Mouse (Mus musculus) lung, postnatal 25 days (tissue): ENCODE measurements at regions not wholly inside any gene's neighbourhood (a gene's known extent, or its start where the extent isn't known, plus 50 kb on each side); places are given as distances from the start of the nearest gene placed in this dataset.
"Not testable (repeated sequence)": the region's sequence is repeated elsewhere in the genome, so short reads cannot be mapped to it uniquely, and the experiment has no call there.

Experiments used
- DNase-seq: peaks from one replicate; pipeline ENCODE4 v3.0.0; 2022; ENCODE audit warnings: low spot score

DNA sequence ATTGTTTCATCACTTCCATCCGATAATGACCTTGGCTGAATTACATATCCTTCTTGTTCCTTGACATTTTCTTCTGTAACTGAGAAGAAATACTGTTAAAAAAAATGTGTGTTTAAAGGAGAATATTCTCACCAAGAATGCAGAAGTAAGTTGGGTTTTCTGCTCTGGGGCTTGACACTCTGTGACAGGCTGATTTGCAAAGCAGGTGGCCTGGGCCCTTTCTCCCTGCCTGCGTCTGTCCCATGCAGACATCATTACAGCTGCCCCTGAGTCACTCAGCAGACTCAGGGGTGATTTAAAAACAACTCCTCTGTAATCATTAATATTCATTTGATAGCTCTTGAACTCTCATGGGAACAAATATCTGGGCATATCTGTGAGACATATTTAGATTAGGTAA is 229.4 kb upstream of the Synpr start:
- DNase-seq: no peak

DNA sequence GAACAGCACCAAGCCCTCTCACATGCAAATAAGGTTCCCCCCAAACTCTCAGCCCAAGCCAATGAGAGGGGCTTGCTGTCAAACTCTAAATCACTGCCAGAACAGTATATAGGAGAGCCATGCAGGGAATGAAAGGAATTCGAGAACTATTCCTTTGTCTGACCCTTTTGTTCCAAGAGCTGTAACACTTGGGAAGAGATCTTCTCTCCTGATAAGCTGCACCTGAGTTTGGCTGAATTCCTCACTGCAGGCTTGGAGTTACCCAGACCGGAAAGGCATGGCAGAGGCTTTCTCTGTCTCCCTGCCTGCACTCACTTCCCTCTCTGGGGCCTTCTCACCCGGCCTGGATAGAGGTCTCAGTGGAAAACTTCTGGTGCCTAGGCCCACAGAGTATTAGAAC is 219.7 kb upstream of the Cadps start:
- DNase-seq: not testable (repeated sequence)

DNA sequence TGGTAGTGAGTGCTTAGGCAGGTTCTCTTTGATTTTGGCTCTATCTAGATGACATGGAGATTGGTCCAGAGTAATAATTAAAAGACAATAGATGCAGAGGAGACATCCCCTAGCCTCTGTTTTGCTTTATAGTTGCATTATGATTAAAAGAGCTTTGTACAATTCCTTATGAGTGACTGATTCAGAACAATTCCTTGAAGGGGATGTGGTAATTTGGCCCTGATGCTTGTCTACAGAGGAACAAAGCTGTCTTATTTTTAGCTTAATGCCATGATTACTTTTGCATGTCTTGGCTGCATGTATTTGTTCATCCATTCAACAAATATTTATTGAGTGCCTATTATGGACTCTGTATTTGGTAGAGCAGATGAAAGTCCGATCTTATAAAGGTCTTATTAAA is 218.9 kb upstream of the Cadps start:
- no peak for DNase-seq

DNA sequence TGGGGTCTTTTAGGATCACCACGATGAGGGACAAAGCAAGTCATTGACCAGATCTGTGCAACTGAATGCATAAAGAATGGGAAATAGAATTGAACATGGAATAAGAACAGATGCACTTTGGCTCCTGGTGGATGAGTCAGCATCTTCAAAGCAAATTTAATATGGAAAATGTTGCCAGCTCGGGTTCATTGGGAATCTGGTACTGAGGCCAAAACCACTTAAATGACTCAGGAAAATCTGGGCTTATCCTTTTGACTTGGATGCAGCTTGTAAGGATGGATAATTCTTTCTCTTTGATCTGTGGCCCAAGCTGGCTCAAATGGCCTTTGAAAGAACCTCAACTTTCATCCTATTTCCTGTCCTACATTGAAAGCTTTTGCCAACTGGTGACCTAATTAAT is 217.3 kb upstream of the Cadps start:
- DNase-seq: no peak

DNA sequence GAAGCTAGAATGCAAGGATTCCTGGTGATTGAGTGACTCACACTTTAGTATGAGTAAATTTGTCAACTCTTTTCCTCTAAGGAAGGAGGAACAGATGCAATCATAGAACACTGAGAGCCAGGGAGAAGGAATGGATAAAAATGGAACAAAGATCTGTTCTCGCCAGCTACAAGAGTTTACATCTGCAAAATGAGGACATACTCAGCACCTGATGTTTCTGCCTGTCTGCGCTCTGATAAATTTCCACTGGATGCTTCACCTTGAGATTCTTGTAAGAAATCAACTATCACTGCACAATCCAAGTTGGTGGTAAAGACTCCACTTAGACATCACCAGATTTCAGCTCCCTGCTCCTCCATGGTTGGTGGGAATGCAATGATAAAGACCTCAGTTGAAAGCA is 214.5 kb upstream of the Cadps start:
- DNase-seq: no peak

DNA sequence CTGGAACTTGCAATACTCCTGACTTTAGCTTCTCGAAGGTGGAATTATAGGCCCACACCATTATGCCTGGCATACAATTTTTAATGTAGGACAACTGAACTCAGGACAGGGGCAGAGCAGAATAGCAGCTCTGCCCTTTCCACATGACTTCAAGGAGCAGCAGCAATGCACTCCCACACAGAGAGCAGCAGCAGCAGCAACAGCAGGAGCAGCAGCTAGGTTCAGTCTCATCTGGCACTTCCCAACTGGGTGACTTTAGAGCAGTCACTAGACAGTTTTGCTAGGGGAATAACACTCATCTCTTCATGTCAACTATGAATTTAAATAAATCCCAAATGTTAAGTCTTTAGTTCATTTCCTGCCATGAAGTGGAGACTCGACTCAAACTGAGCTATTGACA is 206.9 kb upstream of the Cadps start:
- DNase-seq: no peak

DNA sequence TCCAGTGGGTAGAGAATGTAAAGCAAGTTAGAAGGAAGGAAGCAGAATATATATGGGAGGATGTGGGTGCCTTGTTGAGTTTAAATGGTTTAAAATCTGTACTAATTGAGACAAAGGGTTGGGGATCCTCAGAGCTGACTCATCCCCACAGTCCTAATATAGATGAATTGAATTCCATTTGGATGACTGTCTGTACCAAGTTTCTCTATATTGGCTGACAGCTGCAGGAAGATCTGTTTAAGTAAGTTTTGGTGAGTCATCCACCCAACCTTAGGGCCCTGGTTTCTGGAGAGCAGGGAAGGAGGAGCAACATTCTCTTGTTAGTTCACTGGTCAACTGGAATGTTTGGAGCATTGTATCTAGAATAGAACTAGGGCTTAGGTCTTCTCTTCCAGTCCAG is 199.9 kb upstream of the Cadps start:
- no peak for DNase-seq

DNA sequence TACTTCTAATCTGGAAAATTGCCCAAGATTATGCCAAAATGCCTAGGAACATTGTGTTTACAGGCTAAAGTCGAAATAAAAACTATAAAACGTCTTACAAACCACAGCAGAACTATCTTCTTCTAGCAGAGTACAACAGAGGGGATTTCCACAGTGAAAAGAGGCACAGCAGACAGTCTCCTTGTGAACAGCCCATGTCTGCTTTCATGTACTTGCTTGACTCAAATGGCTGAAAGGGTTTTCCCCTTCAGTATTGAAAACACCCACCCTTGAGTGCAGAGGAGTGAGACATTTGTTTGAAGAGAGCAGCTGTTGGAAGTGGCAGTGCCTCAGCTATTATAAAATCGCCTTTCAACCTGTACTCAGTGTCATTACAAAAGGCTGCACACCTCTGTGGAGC is 188.2 kb upstream of the Cadps start:
- DNase-seq: no peak

DNA sequence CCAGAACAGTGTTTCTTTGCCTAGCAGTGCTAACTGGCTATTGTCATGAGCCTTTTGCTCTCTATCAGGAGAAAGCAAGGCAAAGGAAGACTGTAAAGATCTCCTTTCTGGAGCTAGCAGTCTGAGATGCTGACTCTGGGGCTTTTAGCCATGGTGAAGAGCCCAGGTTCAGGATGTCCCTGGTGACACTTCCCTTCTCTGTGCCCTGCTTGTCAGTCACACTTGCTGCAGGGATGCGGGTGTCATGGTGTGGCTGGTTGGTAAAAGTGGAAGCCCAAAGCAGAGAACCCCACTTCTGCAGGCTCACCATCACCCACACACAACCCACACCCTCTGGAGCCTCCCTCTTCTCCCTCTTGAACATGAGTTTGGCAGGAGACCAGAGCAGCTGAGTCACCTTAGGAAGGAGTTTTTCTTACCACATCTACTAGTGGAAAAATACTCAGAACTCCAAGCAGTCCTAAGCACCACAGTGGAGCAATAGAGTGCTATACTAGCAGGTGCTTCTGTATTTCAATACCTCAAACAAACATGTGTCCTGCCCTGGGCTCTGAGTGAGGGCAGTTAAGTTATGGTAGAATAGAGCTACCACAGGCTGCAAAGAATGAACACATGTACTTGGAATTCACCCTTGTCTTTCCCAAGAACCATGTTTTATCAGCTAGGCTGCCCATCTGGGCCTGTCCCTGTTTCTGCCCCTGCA is 178.3 kb upstream of the Cadps start:
- DNase-seq: peak; percentile 36

DNA sequence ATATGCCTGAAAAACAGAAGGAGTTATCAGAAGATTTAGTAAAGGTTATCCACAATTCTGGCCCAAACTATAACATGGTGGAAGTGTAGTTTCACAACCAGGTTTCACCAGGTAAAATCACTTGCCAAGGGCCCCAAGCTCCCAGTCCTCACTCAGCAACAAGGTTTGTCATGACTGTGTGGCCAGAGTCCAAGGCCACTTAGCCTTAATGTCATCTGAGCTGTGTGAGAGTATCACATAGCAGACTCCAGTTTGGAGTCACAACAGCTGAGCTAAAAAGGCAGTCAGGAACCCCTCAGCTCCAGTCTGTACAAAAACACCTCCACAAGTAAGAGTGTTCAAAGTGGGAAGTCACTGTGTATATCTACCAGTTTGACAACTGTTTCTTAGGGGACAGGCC is 156.5 kb upstream of the Cadps start:
- DNase-seq: no peak

DNA sequence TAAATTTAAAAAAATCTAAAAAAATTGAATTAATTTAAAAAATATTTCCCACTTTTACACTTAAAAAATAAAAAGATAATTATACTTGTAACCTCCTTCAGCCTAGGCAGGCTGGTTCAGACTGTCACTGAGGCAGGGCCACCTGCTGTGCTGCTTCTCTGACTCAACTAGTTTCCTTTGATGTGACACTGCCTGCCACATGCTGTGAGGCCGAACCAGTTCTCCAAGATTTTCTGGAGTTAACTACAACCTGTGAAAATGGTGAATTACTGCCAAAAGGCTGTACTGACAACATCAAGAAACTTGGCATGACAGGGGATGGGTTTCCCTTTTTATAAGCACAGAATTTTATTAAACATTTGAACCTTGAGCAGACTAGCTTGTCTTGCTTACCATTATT is 143.6 kb upstream of the Cadps start:
- DNase-seq: no peak

DNA sequence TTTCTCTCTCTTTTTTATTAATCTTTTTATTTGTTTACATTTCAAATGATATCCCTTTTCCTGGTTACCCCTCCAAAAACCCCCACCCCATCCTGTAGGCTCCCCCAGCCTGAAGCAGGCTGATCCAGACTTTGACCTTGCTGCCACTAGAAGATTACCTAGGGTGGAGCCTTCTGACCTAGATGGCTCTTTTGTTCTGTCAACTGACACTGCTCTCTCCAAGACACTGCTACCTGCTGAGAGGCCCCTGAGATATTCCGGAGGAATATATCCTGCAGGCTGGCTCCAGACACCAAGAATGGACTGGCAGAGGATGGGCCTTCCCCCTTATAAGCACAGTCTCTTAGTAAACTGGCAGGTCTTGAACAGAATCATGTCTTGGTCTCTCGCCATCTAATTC is 135.0 kb upstream of the Cadps start:
- DNase-seq: not testable (repeated sequence)

DNA sequence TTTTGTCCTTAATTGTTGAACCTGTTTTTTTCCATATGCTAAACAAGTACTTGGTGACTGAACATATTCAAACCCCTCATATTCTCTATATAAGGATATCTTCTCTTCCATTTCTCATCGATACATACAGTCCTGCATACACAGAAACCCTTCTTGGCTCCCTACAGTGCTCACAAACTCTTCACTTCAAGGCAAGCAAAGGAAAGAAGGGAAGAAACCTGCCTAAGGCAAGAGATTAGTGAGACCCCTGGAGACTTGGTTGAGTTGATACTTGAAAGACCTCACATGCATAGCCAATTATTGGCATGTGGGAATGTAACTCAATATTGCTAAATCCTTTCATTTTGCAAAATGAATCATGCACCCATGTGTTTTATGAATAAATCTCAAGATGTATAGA is 128.0 kb upstream of the Cadps start:
- DNase-seq: no peak

DNA sequence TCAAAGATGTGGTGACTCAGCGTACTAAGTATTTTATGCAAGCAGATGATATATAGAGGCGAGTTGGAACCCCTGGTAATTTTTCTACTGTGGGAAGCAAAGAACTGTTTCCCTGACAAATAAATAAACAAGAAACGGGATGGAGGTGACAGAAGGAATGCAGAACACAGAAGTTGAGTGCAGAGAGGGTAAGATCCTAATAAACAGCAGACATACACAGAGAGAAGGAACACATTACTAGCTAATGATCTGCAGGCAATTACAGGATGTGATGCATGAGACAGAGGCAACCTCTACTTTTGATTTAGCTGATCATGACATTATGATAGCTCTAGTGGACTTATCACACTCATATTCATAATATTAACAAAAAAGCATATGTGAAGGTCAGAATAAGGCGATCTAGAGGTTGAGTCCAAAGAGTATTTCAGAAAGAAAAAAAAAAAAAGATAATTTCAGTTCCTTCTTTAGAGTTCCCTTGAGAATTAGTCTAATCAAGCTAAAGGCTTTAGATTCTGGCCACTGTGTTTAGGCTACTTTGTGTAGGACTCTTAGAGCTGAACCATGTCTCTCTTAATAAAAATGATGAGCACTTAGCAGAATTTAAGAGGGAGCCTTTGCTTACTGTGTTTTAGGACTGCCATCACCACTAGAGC is 115.9 kb upstream of the Cadps start:
- DNase-seq: no peak

DNA sequence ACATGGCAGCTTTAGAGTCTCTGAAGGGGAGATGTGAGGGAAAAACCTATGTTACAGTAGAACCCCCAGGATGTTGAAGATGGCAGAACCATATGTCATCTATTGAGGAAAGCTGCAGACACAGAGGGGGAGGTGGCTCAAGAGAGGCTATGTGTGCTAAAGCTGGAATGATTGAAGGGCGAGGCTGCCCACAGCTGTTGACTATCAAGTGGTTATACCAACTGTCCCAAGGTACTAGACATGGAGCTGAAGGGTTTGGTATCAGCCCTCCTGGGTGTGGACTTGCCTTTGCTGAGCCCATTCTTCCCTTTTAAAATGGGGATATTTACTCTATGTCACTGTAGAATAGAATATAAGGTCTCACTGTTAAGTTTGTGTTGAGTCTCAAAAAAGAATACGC is 113.5 kb upstream of the Cadps start:
- DNase-seq: no peak

DNA sequence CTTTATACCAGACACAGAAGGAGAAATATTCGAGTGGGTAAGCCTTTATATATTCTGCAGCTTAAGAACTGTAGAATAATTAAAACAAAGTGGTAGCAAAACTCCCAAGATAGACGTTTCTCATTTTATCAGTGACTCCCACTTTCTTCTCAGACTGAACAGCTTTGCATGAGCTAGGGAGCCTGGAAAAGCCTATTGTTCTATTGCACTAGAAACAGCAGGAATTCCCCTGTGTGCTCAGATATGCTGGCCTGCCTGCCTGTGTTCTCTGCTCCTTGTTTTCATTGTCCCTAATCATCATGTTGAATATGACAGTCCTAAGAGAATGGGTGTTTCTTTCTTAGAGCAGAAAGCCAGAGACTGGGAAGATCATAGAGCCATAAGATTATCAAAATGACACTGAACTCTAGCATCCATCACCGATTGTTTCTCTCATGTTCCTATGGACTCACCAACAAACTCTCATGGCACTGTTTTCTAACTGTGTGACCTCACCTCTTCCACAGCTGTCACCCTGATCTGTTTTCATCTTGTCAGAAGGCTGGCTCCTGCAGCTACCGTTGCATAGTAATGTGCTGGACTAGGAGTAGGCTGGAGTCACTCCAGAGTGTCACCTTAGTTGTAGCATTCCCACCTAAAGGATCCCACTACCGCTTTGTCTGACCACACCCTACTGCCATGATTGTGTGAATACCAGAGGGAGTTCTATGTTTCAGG is 108.9 kb upstream of the Cadps start:
- no peak for DNase-seq

DNA sequence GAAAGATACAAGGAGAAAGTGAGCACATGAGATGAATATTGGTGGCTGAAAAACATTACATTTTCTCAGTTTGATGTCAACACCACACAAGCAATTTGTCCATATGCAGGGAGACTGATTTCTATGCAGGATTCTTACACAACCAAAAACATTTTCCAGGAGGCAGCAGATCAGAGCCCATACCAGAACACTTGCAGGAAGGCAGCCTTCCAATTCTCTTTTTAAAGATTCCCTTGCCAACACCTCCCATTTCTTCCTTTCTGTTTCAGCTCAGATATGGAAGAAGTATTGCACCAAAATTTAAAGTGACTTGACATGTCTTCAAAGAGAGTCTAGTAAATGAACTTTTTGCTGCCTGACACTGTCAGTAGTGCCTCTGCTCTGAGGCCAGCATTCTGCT is 100.7 kb upstream of the Cadps start:
- no peak for DNase-seq

DNA sequence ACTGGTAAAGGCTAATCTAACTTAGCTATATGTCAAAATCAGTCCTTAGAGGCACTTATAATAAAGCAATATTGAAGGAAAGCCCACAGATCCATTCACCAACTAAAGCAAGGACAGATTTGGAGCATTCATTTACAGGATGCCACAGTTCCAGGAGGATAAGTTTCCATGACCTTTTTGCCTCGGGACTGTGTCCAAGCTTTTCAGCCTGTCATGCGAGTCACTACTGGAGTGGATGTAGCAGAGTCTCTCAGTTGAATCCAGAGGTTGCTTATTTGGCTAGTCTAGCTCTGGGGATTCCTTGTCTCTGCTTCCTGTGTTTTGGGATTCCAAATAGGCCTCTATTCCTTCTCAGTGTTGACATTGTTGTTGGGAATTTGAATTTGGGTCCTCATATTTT is 92.6 kb upstream of the Cadps start:
- DNase-seq: no peak

DNA sequence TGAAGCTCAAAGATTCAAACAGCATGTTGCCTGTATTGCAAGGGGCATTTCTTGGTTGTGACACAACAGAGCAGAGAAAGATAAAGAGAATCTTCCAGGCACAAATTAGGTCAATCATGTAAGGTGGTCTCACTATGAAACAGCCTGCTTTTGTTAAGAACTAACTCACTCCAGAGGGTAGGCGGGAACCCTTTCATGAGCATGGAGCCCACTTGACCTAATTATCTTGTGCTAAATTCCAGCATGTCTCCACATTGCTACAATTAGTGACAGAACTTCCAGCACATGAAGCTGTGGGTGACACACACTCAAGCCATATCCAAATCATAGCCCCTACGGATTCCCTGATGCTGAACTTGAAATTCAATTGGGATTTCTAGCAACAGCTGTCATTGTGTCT is 91.1 kb upstream of the Cadps start:
- no peak for DNase-seq

DNA sequence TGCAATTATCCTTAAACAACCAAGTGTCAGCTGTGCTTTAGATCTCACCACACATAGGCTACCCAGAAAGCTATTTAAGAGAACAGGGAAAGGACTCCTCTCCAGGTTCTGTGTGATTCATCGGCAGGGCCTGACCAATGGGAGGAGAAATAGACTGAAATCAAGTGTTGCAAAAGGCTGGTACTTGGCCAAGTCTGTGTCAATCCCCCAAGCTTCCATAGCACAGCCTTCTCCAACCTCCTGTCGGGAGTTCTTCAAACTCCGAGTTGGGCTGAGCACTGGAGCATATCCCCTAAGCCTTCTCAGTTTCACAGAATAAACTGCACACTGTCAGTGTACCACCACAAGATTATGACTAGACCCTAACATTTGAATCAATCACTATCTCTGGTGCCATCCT is 90.5 kb upstream of the Cadps start:
- no peak for DNase-seq

DNA sequence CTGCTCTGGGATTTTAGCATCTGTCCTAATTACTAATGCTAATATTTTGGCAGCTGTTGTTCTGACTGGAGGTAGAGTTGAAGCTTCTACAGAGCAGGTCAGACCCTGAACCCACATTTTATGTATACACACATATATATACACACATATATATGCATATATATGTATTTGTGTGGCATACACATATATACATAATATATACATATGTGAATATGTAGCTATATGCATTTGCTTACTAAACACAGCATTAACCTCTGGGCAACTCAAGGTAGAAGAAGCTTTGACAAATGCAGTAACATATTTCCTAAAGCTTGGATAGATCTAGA is 54.4 kb upstream of the Cadps start:
- no peak for DNase-seq

DNA sequence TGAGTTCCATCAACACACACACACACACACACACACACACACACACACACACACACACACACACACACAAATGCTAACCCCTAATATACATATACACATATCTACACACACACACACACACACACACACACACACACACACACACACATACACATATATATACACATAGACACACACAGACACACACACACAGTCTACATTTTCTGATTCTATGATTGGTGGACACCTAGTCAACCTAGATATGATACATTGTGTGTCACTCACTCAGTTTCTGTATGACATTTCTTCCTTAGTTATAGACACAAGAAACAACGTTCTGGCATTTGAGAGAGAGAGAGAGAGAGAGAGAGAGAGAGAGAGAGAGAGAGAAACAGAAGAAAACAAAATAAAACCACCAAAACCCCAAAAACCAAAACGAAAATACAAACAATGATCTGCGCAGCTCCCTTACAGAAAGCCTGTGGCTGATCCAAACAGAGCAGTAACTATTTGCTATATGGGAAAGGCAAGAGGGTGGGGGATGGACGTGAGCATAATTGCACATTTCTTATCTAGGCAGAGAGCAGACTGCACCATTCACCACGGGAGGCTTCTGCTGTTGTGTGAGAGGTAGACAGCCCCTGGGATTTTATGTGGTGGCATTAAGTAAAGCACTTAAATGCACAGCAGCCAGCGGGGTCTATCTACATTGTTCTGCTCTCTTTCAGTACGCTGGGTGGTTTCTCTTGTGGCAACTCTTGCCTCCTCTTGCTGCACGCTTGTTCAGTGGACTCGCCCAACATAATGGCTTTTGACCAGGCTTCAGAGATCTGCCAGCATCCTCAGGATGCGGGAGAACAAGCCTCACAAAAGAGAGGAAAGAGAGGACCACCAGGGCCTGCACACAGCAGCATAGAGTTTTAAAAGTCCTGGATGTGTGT is 53.8 kb upstream of the Cadps start:
- DNase-seq: no peak
